Mouse (Mus musculus) T-helper 17 cell (primary cell): ENCODE results near the gene Exoc6b.
"Not testable (repeated sequence)": the region's sequence is repeated elsewhere in the genome, so short reads cannot be mapped to it uniquely, and the experiment has no call there.

Source experiments
- in situ Hi-C, 2 experiments: fragments of 300-600 bp; cut with MboI, MseI; formaldehyde crosslinking; loops; 1 replicate in 1 of 2; 2 replicates in 1 of 2; pipeline ENCODE4 v1.15.1; 2025; ENCODE audit warnings: high pct_unique_total_duplicates in 2 of 2

Gene Exoc6b

DNA sequence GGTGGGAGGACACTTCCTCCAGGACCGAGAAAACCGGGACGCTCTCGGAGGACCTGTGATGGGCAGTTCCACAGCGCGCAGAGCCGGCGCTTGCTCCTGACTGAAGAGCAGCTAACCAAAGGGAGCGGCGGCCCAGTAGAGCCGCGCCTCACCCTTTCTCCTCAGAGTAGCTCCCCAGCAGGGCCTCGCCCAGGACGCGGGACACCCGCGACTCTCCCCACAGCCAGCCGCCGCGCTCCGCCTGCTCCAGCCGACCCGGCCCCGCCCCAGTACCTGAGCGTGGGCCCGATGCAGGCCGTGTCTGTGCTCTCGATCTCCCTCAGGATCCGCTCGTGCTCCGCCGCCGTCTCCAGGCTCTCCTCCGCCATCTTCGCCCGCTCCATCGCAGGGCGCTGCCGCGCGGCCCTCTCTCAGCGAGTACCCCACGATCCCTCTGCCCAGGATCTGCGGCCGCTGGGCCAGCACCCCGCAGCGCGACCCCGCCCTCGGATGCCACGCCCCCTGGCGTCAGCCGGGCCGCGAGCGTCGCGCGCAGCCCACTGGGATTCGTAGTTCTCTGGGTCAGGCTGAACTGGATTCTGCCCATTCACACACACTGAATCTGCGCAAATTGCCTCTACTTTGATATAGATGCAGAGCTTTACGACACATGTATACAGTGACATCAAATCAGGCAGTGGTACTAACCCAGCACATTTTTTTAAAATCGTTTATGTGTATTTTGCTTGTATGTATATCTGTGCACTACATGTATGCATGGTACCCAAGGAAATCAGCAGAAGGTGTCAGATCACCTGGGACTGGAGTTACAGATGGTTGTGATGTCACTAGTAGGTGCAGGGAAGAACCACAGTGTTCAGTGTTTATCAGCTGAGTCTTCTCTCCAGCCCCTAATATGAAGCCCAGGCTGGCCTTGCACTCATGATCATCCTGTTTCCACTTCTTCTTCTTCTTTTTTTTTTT lies at the start of gene Exoc6b:
Exoc6b (minus strand) TSS at position 491 of the 963 bp plus-strand sequence.
- in situ Hi-C loops, result no loop called here

DNA sequence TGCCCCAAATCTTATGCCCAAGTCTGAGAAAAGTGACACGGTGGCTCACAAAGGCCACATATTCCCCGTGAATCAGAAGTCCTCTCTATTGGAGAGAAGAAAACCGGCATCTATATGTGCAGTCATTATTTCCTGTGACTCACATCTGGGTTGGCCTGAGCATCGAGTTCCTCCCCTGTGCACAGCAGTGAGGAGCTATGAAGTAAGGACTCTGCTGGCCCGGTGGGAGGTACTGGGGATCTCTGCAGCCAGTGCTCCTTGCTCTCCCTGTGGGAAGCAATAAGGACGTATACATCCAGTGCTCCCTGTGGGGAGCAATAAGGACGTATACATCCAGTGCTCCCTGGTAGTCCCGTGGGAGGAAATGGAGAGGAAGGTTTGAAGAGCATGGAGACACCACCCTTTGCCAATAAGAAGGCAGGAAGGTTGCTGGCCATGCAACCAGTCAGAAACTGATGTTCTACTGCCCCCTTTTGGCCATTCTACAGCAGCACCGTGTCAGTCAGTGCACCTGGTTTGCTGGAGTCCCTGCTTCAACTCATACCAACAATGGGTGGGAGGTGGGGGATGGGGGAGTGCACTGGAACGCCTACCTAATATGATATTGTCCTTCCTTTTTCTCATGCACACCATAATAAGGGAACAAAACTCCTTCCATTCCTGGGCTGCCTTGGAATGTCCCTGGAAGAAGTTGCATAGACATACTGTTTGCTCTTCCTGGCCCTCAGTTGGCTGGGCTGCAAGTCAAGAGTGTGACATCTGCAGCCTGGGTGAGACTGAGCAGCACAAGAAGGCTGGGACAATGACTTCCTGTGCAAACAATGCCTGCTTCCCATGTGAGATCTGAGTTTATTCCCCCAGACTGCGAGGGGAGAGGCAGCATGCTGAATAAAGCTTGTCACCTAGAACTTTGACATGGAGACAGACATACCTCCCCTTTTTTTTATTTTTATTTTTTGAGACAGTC lies 48.5 kb upstream of the Exoc6b start:
- in situ Hi-C loops, result loop anchor here in 1 of 2 experiments (5.0 kb wide), 1 partner anchor 206 kb away; no protein-coding TSS in a partner anchor

DNA sequence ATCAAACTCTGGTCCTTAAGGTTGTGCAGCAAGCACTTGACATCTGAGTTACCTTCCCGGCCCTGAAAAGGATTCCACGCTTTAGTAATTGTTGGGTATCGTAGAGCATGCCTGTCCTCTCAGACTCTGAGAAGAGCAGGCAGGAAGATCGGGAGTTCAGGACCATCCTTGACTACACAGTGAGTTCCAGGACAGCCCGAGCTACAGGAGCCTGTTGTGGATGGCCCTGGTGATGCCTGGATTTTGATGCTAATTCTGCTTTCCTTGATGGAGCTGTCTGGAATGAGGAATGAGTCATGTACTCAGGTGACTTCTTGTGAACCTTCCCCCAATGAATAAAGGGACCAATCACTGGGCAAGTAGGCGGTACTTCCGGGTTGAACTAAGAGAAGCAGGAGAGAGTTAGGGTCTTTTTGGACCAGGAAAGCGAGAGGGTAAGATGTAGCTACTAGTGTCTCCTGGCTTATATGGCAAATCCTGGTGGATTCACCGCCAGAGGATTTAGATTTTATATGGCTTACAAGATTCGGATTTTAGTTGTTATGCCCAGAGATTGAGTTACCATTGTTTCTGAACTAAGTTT lies 35.8 kb upstream of the Exoc6b start:
- in situ Hi-C loops, result loop anchor here in 1 of 2 experiments (10.0 kb wide), 1 partner anchor 690 kb away; no protein-coding TSS in a partner anchor

DNA sequence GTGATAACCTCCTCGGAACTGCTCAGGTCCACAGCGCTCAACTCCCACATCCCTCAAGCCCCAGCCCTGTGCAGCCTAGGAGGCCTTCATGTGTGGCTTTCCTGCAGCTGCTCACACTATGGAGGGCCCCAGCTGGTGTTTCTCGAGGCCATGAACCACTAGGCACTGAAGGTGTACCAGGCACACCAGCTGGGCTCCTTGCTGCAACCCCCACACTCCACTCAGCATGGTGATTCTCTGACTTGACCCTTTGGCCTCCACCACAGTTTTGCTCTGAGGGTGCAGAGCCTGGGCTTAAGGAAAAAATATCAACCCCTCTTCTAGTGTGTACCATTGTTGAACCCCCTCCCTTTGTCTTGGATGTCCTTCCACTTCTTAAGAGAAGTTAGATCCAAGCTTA lies 34.0 kb upstream of the Exoc6b start:
- in situ Hi-C loops, result loop anchor here in 1 of 2 experiments (10.0 kb wide), 1 partner anchor 689 kb away; no protein-coding TSS in a partner anchor

DNA sequence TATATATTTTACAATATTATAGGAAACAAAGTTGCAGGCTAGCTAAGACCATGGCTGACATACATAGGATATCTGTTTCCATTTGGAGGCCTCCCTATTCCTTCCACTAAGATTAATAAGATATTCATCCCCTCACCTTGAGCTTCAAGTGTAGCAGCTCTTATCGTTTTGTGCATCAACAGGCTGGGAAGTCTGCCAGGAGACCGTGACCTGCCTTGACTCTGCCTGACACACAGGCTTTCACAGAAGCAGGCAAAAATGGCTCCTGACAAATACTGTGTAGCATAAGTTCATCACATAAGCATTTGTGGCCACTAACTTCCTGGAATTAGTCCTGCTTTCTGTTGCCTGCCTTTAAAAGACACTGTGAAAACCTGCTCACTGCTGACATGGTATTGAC lies 27.1 kb upstream of the Exoc6b start:
- in situ Hi-C loops, result no loop called here

DNA sequence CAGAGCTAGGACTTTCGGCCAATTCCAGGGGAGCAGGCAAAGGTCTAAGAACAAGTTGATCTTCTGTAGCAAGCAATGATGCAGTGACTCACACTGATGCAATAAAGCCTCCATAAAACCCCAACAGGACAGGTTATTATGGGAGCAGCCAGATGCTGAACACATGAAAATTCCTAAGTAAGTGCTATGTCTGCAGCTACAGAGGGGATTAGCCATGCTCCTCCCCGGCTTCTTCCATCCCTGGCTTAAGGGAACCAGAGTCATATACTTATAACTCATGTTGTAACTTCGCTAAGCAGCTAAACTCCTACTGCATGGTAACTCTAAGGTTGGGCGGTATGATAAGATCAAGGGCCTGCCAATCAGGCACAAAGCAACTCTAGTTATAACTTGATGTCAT lies 18.1 kb upstream of the Exoc6b start:
- in situ Hi-C loops, result no loop called here

DNA sequence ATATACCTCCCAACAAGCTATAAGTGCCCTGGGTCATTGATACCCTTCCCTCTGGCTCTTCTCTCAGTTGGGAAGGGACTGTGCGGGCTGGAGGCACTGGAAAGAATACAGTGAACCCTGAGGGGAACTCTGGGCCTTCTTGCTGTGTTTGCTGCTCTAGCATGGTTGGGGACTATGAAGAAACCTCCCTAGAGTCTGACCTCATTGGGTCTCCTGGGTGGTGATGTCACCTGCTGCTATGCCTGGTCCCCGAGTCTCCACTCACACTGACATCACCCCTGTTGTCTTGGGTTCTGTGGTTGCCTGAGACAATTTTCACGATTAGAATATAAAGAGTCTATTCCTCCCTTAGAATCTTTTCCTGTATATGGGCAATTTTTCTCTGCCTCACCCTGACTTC lies 17.3 kb upstream of the Exoc6b start:
- in situ Hi-C loops, result no loop called here

DNA sequence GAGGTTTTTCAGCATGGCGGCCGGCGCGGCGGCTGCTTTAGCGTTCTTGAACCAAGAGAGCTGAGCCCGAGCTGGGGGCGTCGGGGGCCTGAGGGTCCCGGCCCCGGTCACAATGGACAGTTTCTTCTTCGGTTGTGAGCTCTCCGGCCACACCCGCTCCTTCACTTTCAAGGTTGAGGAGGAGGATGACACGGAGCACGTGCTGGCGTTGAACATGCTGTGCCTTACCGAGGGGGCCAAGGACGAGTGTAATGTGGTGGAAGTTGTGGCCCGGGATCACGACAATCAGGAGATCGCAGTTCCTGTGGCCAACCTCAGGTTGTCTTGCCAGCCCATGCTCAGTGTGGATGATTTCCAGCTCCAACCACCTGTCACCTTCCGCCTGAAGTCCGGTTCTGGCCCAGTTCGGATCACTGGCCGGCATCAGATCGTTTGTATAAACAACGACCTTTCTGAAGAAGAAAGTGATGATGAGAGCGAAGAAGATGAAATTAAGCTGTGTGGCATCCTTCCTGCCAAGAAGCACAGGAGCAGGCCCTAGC lies 6.9 kb upstream of the Exoc6b start:
- in situ Hi-C loops, result not testable (repeated sequence)

DNA sequence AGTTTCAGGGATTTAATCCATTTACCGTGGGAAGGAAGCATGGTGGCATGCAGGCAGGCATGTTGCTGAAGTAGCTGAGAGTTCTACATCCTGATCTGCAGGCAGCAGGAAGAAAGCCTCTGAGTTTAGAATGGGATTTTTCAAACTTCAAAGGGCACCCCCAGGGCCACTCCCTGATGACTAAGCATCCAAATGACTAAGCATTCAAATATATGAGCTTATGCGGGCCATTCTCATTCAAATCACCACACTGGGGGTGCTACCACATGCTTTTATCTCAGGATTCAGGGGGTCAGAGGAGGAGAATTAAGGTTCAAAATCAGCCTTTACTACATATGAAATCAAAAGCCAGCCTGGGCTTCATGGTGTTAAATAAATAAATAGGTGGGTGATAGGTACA lies 5.7 kb upstream of the Exoc6b start:
- in situ Hi-C loops, result no loop called here

DNA sequence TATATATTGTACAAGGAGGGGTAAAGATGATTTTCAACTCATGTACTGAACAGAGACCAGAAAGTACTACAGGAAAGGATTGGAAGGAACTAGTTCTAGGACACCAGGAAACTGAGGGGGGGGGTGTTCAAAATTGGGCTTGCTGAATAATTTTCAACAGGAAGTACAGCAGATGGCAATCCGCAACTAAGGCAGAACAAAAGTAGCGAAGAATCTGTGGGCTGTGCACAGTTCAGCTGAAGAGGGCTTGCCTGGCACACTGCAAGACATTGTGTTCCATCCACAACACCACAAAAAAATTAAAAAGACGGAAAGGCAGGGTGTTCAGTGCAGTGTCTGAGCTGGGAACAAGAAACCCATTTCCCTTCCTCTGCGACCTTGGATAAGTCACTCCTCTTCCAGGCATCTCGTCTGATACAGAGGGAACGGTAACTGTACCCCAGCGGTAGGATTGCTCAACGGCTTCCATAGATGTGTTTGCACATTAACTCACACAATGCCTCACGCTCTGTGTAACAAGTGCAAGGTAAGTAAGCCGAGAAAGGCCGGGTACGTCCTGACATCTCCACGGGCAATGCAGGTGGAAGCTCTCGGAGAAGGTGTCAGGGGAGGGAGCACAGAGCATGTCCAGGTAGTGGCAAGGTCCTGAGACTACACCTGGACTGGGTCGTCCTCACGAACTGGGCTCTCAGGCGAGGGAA lies 841 bp downstream of the Exoc6b start:
- in situ Hi-C loops, result no loop called here

DNA sequence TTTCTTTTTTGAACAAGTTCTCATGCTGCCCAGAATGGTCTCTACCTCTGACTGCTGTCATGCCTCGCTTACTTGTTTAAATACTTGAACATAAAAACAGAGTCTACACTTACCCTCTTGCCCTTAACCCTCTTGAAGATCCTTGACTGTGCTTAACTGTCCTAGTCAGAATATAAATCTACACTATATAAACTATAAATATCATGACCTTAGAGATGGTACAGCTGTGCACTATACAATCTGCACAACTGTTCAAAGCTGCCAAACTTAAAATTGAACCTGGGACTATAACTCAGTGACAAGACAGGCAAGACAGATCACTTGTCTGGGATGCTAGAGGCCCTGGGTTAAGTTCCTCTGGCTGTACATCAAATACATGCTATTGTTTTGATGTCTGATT lies 11.7 kb downstream of the Exoc6b start:
- in situ Hi-C loops, result no loop called here

DNA sequence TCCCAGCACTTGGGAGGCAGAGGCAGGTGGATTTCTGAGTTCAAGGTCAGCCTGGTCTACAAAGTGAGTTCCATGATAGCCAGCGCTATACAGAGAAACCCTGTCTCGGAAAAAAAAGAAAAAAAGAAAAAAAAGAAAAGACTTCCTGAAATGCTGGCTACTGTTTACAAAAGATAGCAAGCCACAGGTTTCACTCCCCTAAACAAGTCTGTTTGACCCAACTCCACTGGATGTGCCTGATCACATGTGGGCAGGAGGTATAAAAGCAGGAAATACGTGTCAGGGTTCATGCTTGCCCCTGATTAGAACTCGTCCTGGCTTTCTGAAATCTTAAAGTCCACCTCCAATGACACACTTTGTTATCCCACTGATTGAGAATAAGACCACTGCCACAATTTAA lies 18.2 kb downstream of the Exoc6b start:
- in situ Hi-C loops, result no loop called here

DNA sequence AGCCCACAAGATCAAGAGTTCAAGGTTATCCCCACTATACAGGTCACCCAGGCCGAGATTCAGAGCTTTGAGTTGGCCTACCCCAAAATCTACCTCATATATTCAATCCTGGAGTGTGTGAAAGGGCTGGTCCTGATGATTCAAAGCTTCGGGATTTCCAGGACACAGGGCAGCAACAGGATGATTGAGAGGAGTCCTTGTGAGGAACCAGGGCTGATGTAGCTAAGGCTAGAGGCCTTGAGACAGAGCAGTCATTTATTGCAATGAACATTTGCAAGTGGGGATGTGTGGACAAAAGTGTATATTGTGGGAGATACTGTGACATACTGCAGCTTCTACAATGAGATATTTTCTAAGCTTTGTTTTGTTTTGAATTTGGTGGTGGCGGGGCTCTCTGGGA lies 22.8 kb downstream of the Exoc6b start:
- in situ Hi-C loops, result no loop called here

DNA sequence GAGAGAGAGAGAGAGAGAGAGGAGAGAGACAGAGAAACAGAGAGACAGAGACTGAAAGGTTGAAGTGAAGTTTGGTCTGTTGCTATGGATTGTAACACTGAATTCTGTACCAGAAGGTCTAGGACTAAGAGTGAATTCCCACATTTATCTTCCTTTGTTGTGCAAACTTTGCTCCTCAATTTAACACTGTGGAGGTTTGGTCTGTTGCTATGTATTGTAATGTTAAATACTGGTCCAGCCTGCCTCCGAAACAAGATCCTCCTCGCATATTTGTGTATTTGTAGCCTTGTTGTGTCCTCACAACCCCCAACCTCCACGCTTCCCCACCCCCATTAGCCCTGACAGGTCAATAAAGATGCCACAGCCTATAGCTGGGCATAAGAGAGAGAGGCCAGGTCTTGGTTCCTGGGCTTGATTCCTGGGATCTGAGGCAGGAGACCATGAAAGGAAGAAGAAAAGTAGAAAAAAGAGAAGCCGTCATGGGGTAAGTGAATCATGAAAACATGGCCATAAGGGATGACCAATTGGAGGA lies 24.6 kb downstream of the Exoc6b start:
- in situ Hi-C loops, result no loop called here

DNA sequence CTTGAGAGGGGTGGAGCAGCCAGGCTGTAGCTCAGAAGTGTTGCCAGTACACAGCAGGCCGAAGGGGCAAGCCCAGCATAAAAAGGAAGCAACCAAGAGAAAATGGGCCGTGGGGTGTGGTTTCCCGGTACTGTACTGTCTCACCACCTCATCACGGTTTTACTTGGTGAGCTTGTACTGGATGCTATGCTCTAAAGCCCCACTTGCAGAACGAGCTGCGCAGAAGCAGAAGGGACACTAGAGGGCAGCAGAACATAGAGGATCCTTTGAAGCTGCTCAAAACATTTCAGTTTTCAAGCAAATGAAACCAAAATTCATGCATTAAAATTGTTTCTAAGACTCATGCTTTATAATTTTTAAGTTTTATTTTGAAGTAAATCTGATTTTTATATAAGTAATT lies 31.6 kb downstream of the Exoc6b start:
- in situ Hi-C loops, result loop anchor here (5.0 kb wide), 2 partner anchors 85 to 95 kb away; no protein-coding TSS in a partner anchor

DNA sequence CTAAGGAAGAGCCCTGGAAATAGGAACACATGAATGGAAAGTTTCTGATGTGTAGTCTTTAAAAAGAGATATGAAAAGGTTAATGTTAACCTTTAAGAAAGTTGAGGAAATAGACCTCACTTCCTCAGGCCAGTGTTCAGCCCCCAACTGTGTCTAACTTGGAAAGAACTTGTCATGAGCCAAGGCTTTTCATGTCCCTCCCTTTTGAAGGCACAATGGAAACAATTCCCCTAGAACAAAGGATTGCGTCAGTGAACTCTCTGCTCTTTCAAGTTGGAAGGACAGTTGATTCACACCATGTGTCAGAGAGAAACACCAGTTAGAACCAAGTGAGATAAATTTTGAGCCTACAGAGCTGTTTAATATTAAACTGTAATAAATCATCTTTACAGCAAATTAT lies 39.6 kb downstream of the Exoc6b start:
- in situ Hi-C loops, result no loop called here

DNA sequence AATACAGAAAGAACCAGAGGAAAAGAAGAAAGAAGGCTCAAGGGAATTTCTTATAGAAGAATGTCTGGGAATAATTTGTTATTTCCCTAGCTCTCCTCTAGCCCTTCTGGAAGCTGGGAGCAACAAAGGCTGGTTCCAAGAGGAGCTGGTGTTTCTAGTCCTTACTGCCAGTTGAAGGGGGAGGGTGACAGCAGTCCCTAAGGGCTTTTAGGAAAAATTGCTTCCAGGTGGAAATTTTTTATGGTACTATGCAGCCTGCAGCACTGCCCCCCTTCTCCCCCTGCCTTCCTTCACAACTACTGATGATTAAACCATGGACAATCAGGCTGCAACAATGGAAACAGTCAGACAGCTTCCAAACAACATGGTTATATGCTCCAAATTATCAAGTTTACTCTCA lies 44.9 kb downstream of the Exoc6b start:
- in situ Hi-C loops, result no loop called here

DNA sequence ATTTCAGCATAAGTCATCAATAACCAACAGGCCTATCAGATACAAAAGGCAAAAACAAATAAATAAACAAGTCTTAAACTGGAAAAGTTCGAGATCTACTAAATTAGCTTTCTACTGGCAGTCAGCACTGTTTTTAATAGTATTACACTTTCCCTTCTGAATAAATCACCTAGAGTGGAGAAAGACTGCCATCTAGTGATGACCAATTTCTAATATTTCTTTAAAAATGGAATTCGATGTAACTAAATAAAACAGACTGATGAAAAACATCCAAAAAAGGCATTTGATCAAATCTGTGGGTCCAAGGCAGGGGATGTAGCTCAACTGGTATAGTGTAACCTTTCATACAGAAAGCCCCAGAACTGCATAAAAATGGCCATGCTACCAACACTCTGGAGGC lies 52.3 kb downstream of the Exoc6b start:
- in situ Hi-C loops, result loop anchor here (10.0 kb wide), 2 partner anchors 102 to 602 kb away; no protein-coding TSS in a partner anchor

DNA sequence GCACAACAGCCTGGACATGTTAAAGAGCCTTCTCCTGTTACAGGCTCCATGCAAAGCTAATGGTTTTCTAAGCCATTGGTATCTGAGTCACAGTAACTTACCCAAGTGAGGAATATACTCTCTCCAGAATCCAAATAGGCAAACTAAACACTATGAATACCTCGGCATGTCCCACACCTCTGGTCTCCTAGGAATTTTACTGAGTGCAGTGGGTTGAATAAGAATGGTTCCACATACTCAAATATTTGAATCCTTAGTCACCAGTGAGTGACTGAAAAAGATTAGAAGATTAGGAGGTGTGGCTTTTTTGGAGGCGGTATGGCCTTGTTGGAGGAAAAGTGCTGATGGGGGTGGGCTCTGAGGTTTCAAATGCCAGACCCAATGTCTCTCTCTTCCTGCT lies 55.4 kb downstream of the Exoc6b start:
- in situ Hi-C loops, result loop anchor here (10.0 kb wide), 2 partner anchors 99 to 599 kb away; no protein-coding TSS in a partner anchor

DNA sequence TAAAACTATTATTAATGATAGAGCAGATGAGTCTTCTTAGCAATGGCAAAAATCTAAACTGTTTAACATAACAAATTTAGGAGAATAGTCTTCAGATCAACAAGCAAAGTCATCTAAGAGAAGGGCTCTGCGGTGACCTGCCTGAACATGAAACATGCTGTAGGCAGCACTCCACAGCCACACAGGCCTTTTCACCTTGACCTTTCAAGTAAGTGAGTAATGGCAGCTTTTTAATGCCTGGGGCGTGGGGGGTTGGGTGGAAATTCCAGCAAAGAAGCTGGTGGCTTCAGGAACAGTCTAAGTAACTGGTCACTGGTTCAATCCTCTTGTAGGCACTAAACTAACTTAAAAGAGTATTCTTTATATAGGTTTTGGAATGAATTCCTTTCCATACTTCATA lies 58.9 kb downstream of the Exoc6b start:
- in situ Hi-C loops, result loop anchor here (10.0 kb wide), 2 partner anchors 96 to 596 kb away; no protein-coding TSS in a partner anchor
